Mouse (Mus musculus) heart, postnatal 25 days (tissue): ENCODE data around the gene Zic2. TPM values are rescaled to one million over a fixed set of nuclear protein-coding genes. Genes with fewer than 3 reads are reported as not detected.

ENCODE experiments used
- DNase-seq: peaks from one replicate; pipeline ENCODE4 v3.0.0; 2022; ENCODE audit warnings: low spot score
- intact Hi-C: fragments of 180-260 bp; cut with DNase I; formaldehyde crosslinking; loops from one replicate; pipeline ENCODE4 v1.15.1; 2025
- total RNA-seq, 2 experiments: library from RNA; stranded (reverse); gene quantifications; 2 replicates each; pipeline ENCODE4 v1.2.3; 2021

Zic2 gene
- total RNA-seq, 2 experiments from 2014 or later: not detected

DNA sequence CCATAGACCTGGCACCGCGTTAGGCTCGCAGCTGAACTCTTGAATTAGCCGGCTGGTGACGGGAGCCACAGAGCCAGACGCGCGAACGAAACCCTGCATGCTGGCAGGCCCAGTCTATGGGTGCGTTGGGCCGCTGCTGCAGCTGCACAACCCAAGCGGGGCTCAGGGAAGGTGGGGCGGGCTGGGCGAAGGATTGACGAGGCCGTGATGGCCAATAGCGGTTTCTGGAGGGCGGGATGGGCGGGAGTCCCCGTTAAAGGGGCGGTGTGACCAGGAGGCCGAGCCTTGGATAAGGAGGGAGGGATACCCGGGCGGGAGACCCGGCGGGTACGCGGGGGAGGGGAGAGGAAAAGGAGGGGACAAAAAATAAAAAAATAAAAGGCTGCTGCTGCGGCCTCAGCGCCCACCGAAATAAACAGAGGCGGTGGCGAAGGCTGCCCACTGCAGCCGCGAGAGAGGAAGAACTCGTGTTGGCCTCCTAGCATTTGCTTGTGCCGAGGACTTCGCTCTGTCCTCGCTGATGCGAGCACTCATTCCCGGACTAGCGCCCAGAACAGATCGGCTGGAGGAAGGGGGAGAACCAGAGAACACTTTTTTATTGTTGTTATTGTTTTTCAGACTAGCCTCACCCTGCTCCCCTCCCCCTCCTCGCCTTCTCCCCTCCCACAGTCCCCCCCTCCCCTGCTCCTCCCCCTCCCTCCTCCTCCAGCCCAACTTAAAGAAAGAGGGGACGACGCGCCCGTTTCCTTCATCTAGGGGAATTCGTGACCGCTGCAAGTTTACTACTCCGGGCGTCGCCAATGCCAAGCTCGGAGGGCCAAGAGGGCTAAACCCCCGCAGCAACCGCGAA, 969 bp upstream of the Zic2 start:
- intact Hi-C loops: loop anchor here (10.0 kb wide), 1 partner anchor 289 kb away; the partner anchor contains the start of gene Clybl
- DNase-seq: no peak

DNA sequence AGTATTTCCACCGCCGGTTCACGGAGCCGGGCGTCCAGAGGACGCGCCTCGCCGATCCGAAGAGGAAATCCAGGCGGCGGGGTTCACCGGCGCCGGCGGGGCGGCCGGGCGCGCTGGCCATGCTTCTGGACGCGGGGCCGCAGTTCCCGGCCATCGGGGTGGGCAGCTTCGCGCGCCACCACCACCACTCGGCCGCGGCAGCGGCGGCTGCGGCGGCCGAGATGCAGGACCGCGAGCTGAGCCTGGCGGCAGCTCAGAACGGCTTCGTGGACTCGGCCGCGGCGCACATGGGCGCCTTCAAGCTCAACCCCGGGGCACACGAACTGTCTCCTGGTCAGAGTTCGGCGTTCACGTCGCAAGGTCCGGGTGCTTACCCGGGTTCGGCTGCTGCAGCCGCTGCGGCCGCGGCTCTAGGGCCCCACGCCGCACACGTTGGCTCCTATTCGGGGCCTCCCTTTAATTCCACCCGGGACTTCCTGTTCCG, 364 bp downstream of the Zic2 start:
- intact Hi-C loops: loop anchor here (10.0 kb wide), 1 partner anchor 291 kb away; the partner anchor contains the start of gene Clybl
- DNase-seq: no peak

DNA sequence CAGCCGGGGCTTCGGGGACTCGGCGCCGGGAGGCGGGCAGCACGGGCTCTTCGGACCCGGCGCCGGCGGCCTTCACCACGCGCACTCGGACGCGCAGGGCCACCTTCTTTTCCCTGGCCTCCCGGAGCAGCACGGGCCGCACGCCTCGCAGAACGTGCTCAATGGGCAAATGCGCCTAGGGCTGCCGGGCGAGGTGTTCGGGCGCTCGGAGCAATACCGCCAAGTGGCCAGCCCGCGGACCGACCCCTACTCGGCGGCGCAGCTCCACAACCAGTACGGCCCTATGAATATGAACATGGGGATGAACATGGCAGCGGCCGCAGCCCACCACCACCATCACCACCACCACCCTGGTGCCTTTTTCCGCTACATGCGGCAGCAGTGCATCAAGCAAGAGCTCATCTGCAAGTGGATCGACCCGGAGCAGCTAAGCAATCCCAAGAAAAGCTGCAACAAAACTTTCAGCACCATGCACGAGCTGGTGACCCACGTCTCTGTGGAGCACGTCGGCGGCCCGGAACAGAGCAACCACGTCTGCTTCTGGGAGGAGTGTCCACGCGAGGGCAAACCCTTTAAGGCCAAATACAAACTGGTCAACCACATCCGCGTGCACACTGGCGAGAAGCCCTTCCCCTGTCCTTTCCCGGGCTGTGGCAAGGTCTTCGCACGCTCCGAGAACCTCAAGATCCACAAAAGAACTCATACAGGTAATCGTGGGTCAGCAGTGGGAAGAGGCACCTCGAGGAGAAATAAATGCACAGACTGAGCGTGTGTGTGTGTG, 996 bp downstream of the Zic2 start:
- no peak for DNase-seq
- intact Hi-C loops: loop anchor here (10.0 kb wide), 1 partner anchor 291 kb away; the partner anchor contains the start of gene Clybl

DNA sequence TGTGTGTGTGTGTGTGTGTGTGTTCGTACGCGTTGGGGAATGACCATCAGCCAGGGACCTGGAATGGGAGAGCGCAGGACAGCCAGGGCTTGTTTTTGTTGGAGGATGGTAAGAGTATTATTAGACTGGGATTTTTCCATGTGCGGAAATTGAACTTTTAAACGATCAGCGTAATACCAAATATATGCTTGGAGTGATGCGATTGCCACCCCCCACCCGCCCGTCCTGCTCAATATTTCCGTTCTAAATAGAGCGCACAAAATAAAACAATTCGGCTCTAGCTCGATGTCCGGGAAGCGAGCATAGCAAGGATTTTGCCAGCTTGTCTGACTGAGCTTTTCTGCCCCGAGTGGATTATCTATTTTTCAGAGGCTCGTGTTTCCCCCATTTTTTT, 1.6 kb downstream of the Zic2 start:
- DNase-seq: no peak

DNA sequence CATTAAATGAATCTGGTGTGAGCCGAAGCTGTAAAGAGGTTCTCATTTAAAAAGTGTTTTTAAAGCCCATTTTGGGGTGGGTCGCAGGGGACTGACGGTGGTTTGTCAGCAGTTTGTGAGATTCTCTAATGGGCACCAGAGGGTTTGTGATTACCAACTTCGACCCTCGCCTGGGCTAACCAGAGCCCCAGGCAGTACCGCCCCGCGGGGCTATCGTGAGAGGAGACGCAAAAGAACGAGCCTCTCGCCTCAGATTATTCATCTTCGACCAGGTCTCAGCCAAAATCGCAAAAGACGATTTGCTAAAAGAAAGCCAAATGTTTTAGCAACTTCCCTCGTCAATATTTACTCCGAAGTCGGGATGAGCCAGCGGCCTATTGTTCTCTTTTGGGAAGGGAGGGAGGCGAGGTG, 2.0 kb downstream of the Zic2 start:
- DNase-seq: no peak
- intact Hi-C loops: loop anchor here (10.0 kb wide), 1 partner anchor 292 kb away; the partner anchor contains the start of gene Clybl

More for the DNA sequence above, 1.6 kb downstream of the Zic2 start:
- intact Hi-C loops: loop anchor here (10.0 kb wide), 1 partner anchor 292 kb away; the partner anchor contains the start of gene Clybl

DNA sequence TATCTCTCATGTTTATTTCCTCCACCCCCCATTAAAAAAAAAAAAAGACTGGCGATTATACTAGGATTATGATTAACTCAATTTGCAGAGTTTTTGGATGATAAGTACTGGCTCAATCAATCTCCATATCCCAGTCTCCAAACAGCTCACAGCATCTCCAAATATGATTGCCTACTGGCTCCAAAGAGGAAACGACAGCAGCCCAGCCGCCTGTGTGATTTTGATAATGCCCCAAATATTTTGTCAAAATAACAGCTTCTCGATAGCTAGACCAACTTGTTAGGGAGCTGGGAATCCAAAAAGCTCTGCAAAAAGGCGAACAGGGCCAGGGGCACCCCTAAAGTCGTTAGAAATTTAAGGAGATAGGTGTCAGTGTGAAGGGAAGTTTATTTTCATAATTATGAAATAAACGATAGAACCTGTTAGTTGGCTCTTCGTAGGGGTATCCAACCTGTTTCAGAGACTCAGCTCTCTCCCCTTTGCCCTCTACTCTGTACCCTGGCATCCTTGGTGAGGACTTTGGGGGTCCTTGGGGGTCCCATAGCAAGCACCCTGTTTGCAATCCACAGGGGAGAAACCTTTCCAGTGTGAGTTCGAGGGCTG, 2.8 kb downstream of the Zic2 start:
- intact Hi-C loops: loop anchor here (10.0 kb wide), 1 partner anchor 293 kb away; the partner anchor contains the start of gene Clybl
- DNase-seq: no peak

DNA sequence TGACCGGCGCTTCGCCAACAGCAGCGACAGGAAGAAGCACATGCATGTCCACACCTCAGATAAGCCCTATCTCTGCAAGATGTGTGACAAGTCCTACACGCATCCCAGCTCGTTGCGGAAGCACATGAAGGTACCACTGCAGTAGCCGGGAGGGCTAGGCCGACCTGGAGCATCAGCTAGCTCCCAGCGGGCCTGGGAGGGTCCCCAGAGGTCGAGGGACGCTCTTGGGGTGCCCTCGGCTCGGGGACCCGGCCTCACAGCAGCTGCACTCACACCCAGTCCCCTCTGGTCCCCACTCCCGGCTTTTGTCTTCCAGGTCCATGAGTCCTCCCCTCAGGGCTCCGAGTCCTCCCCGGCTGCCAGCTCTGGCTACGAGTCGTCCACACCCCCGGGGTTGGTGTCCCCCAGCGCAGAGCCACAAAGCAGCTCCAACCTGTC, 3.4 kb downstream of the Zic2 start:
- DNase-seq: no peak
- intact Hi-C loops: loop anchor here (1.0 to 10.0 kb wide), 2 partner anchors 10 to 294 kb away; partner anchors contain the start of gene Clybl

DNA sequence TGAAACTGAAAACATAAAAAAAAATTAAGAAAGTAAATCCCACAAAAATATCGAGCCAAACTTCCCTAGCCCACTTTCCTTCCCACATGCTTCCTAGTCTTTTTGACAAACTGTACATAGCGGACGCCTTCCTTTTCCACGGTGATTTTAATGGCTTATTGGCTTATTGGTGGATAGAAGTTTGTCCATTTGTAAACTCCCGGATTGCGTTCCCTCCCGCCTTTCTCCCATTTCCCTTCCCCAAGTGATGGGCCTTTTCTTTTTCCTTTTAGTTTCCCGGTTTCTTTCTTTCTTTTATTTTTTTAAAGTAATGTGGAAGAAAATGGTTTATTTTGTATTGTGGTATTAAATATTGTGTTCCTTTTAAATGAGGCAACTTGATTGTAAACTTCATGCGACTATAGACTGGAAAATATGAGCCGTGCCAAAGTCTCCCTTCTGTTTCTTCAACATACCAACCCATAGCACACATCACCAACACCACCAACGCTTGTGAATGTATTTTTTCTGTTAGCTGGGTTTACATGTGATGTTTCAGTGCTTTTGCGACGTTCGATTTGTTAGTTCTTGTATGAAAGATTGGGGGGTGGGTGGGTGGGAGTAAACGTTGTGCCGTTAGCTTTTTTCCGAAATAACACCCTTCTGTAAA, 4.3 kb downstream of the Zic2 start:
- intact Hi-C loops: loop anchor here (1.0 to 10.0 kb wide), 2 partner anchors 9 to 295 kb away; partner anchors contain the start of gene Clybl
- DNase-seq: no peak

DNA sequence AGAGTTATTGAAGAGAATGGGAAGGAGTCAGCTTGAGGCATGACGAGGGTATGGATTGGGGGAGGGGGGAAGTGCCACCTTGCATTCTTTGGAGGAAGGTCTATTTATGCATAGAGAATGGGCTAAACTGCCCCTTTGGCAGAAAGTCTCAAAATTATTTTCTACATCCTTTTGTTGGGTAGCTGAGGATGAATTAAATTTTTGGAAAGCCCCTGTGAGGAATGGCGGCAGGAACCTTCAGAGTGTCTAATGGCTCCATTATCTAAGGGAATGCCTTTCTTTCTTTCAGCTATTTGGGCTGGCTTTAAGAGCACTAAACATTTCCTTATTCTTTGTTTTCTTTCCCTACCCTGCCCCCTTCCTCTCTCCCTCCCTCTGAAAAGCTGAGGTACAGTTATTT, 5.1 kb downstream of the Zic2 start:
- no peak for DNase-seq
- intact Hi-C loops: no loop called here

DNA sequence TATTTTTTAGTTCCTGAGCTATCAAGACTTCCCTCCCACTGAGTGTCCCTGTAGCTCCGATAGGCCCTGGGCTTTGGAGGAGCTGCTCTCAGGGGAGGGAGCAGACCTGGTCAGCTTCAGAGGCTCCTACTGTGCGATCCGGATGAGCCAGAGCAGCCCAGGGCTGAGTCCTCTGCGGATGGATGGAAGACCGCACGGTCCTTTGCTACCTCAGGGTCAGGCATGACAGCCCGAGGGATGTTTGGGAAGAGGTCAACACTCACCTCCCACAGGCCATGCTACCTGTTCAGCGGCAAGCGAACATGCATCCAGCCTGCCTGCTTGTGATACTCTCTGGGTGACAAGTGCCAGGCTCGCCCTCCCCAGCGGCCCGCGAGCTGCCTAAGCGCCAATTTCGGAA, 5.9 kb downstream of the Zic2 start:
- intact Hi-C loops: no loop called here

DNA sequence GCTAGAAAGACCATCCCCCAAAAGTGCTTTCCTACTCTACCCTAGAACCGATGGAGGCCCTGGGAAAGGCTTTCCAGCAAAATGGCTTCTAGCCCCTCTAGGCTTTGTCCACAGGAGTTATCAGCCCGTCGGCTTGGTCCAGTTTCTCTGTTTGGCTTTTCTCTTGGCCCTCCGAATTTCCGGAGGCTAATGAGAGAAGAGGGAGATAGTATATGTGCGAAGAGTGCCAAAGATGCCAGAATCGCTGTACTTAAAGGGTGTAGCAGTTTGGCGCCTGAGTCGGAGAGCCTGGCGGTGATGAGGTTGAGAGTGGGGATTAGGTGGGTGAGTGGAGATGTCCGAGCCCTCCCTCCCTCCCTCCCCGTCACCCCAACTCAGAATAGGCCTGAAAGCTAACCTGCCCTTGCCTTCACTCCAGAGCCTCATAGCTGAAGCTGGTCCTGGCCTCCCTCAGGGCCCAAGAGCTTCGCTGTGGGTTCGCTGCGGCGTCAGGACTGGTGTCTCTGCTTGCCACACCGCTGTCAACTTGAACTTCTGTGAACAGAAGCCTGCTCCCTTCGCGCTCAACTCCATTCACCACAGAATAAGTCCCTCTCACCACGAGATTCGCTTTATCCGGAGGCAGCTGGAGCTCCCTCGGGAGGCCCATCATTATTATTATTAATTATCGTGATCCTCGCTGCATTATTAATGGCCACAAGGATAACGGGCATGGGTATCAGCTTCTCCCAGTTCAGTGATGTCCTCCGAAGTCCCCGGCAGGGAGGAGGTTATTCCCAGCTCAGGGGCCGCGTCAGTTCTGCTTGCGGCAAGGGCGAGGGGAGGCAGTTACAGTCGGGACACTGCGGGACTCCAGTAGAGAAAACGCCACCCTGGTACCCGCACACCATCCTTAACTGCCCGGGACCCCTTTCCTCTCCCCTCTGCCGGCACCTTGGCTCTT, 7.1 kb downstream of the Zic2 start:
- no peak for DNase-seq
- intact Hi-C loops: no loop called here

More for the DNA sequence above, 5.9 kb downstream of the Zic2 start:
- DNase-seq: no peak

DNA sequence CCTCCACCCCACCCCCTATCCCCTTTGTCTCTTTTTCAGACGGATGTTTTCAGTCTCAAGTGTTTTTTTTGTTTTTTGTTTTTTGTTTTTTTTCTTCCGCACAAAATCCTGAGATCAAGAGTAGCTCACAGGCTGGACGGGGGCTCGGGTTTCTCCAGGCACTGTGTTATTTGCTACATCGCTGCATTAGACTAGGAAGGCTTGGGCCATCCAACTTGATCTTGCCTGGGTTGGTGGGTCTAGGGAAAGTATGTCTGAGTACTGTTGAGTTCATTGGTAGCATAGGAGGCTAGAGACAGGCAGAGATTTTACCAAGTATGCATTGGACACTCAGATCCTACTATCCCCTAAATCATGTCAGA, 7.8 kb downstream of the Zic2 start:
- intact Hi-C loops: no loop called here
- no peak for DNase-seq

DNA sequence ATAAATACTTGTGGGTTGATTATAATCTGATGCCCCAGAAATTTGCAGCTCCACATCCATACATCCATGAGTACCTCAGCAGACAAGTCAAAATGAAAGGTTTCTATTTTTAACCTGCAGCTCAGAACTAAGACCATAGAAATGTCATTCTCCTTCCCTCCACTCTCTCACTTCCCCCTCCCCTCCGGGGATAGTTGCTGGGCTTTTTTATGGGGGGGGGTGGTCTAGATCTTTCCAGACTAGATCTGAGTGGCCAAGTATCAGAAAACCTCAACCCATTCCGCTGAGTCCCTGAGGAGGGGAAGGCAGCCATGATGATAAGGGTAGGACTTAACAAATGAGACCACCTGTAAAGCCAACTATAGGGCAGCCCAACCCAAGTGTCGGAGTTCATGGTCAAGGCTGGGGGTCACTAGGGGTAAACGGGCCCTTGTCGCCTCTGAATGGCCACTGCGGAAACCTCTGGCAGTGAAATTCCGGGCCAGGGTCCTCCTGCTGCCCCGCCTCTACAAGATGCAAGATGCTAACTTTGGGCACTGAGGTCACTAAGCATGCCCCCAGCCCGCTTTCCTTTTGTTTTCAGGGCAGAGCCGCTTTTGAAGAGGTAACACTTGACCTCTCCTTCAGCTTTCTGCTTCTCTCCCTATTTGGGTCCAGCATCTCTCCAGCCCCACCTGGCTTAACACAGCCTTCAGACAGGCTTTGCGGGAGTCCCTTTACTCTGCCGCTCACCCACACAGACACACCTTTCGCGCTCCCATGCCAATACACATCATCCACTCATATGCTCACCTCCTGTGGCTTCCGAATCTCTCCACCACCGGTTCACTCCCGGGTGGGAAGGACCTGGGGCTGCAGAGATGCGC, 8.6 kb downstream of the Zic2 start:
- no peak for DNase-seq
- intact Hi-C loops: no loop called here

DNA sequence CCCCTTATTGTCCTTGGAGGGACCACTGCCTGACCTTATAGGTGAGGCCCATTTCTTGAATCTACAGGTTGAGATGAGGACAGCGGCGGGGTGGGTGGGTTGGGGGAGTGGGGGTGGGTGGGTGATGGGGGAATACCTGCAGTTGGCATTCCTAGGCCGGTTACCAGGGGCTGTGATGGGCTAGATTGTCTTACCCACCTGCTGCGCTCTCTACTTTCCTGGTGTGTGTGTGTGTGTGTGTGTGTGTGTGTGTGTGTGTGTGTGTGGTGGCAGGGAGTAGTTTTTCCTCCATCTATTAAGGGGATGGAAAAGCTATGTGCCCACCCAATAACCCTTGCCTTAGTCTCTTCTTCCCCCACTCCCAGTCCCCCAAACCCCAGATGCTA, 9.2 kb downstream of the Zic2 start:
- intact Hi-C loops: no loop called here
- DNase-seq: no peak

DNA sequence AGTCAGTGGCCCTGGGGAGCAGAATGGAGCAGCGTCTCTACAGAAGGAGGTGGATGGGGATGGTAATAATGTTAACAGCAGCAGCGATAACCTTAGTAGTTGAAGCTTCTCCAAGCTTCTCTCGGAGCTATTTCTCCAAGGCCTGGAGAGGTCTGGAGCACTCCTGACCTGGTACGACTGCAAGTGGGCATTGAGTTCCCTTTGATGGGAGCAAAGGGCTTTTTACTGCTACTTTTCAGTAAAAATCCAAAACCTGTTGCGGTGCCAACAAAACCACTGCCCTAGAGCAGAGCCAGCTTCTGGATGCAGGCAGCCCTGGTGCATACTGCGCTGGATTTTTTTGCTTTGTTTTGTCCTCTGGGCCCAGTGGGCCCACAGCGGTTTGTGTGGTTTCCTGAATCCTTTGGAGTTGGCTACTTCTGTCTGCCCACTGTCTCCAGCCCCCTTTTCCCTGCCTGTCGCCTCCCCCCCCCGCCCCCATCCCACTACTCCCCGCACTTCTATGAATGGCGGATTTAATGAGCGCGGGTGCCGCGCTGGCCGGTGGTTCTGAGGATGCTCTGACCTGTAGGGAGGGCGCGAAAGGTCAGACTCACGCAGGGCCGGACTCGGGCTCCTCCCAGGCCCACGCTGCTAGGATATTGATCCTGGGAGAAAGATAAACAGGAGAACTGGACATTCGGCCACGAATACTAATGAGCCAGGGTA, 9.8 kb downstream of the Zic2 start:
- intact Hi-C loops: no loop called here

DNA sequence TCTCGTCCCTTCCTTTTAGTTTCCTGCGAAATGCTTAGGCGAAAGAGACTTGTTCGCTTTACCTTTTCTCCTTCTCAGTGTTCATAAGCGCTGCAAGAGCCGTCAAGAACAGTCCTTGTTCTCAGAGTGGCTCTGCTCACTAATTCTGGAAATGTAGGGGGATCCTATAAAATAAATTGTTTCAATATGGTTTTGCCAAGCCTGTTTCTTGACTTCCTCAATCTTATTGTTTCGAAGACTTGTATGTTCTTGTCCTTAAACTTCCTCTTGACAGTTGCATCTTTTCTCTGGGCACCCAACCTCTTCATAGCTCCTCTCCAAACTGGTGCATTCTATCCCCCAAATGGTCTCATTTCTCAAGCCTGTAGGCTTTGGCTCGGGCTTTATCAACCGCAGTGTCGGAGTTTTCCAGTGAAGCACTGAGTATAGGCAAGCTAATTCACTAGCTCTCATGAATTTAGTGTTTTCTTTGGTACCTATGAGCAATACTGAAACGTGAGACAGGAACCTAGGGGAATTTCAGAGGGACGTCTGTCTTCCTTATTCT, 10.5 kb downstream of the Zic2 start:
- intact Hi-C loops: no loop called here
- DNase-seq: no peak

More for the DNA sequence above, 9.8 kb downstream of the Zic2 start:
- no peak for DNase-seq

DNA sequence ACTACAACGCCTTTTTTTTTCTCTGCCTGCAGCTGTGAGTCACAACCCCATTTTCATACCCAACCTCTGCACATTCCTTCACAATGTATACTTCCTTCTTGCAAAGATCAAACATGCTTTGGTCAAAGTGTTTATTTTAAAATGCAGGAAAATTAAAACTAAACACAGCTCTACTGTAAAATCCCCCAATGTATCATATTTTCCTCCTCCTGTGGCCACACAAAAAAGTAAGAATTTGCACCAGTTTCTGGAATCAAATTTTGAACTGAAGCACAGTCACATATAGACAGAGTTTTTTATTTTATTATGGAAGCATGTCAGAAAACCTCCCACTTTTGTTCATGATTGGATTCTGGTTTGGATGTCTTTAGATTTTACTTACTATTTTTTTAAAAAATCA, 11.4 kb downstream of the Zic2 start:
- no peak for DNase-seq
- intact Hi-C loops: no loop called here
